Mouse (Mus musculus): ENCODE data around the gene Srp54a.

GRCm38 (mm10) chr12:55073686-55074085, 6.4 kb upstream of the Srp54a start:
- TF ChIP-seq CTCF (IDR thresholded peaks at IDR 0.05; ENCODE audit: extremely low read depth, insufficient read length, insufficient replicate concordance, low read depth, low read length) (no peak), POLR2A (IDR thresholded peaks at IDR 0.05; ENCODE audit: low read depth, low read length) (no peak)
